Mouse (Mus musculus) frontal cortex, adult (tissue): ENCODE results near the gene Plbd2.
"Not testable (repeated sequence)": the region's sequence is repeated elsewhere in the genome, so short reads cannot be mapped to it uniquely, and the experiment has no call there.

Source experiments
- ATAC-seq: cut with Nextera tagmentation; 2 replicates; pipeline ENCODE4 v1.9.2; 2017; ENCODE audit warnings: mild to moderate bottlenecking, moderate library complexity, mixed read lengths; ENCODE audit not compliant: low TSS enrichment

Gene Plbd2

DNA sequence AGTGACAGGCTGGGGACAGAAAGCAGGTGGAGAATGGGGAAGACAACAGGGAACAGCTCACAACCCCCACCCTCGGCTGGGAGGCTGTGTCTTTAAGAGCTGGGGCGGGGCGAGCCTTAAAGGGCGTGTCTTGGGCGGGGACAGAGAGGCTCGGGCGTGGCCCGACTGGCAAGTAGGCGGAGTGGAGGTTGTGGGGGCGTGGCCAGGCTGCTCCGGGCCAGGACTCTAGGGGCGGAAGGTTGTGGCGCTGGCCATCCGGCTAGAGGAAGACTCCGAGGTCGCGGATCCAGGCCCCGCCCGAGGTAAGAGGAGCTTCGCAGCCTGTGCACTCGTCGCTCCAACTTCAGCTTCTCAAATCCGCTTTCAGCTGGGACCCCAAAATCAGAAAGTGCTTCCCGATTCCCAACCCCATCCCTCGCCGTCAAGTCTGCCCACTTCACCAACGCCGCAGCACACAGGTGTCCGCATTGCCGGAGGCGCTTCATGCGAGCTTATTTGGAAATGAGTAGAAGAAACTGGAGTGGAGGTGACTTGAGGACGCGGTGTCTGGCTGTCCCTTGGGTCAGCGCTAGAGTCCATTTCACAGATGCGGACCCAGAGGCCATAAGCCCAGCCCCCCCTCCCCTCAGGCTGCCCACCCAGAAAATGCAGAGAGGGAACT is 7.7 kb upstream of the Plbd2 start, which contains the start of gene Slc8b1:
Slc8b1 (plus strand) TSS at position 187 of the 661 bp plus-strand sequence.
- peak; percentile 85; the same call in 1 of the 2 replicates for ATAC-seq

DNA sequence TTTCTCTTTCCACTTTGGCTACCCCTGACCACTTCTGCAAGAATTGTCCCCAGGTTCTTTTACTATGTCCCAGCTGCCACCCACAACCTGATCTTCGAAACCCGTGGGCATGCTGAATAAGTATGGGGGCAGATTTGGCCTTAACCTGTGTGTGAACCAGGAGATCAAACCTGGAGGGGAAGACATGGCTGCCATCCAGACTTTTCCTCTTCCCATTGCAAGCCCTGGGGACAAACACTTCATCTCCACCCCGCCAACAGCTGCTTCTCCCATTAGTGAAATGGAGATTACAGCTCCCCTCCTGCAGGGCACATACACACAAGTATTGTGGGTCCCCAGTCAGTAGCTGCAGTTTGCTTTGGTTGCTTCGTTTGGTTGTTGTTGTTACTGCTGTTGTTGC is 3.9 kb upstream of the Plbd2 start:
- no peak for ATAC-seq

DNA sequence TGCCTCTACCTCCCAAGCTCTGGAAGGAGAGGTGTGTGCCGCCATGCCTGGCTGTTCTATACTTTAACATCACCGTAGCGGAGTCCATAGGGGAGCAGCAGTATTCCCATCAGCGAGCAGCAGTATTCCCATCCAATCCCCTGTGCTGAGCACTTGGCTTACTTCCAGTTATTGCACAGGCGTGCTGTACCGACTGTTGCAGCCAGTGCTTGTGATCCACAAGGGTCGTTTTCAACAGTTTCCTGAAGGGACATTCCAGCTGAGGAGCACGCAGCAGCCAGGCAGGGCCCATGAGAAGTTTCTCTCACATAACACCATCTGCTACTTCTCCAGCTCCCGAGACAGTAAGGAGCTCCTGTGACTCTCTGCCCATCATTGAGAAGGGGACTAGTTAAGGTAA is 3.1 kb upstream of the Plbd2 start:
- ATAC-seq: no peak

DNA sequence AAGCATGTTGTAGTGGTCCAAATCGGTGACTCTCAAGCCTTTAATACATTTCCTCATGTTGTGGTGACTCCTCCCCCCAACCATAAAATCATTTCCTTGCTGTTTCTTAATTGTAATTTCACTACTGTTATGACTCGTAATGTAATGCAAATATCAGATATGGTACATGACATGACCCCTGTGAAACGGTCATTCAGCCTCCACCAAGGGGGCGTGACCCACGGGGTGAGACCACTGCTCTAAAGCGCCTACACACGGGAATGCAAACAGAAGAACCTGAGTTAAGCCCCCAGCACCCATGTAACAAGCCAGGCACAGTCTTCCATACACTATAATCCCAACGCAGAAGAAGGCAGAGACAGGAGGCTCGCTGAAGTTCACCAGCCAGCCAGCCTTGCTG is 2.4 kb upstream of the Plbd2 start:
- ATAC-seq: no peak

DNA sequence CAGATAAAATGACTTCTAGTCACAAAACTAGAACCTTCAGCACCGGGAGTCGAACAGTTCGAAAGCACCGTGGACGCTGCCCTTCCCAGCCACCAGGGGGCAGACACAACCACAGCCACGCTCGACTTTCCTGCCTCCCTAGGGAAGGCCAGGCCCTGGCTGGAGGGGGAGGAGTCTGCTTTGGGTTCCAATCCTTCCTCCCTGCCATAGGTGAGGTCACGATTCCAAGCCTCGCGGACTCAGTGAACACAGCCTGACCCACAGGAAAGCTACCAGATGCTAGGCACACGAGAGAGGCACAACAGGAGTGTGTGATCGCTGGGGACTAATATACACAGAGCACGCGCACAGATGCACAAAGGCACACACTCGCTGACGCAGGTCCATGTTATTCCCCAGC is 1.9 kb upstream of the Plbd2 start:
- ATAC-seq: 0 out of 2 replicates have a peak, but pooled peaks have one; percentile 17

DNA sequence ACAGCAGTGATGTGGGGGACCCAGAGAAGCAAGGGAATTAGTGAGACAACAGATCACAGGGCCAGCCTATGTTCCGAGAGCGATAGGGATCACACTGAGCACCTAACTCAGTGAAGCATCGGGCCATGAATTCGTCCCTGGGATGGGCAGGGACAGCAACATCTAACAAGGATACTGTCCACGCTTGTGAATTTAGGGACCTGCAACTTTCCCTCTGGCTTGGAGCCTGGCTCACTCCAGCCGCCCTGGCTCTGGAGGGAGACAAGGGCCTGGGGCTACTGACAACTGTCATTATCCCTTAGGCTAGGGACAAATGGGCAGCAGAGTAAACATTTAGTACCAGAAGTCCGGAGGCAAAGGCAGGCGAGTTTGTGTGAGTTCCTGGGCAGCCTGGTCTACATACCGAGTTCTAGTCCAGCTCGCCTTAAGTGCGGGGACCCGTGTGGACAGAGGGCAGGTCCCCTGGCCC is 716 bp downstream of the Plbd2 start:
- ATAC-seq: peak; percentile 24; the same call in 1 of the 2 replicates

DNA sequence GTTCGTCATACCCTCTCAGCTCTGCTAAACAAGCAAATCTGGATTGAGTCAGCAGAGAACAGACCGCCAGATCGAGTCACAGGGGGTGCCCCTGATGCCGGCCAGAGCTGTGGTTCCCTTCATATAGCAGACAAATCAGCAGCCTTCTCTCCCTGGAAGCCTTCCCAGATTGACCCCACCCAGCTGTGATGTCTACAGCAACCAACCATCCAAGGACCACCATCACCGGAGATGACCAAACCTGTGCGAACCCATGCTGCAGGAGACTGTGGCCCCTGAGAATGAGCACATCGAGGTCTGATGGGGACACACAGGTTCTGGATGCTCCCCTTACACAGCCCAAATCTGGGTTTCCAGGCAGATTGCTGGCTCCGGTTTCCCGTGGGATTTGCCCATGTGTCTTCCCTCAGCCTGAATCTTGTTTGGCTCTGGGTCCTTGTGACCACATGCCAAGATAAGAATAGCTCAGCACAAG is 1.2 kb downstream of the Plbd2 start:
- ATAC-seq: peak; percentile 34; the same call in 1 of the 2 replicates

DNA sequence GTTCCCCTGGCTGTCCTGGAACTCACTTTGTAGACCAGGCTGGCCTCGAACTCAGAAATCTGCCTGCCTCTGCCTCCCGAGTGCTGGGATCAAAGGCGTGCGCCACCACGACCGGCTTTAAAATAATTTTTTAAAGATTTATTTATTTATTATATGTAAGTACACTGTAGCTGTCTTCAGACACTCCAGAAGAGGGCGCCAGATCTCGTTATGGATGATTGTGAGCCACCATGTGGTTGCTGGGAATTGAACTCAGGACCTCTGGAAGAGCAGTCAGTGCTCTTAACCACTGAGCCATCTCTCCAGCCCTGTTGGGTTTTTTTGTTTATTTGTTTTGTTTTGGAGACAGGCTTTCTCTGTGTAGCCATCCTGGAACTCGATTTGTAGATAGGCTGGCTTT is 2.8 kb downstream of the Plbd2 start:
- ATAC-seq: not testable (repeated sequence)

DNA sequence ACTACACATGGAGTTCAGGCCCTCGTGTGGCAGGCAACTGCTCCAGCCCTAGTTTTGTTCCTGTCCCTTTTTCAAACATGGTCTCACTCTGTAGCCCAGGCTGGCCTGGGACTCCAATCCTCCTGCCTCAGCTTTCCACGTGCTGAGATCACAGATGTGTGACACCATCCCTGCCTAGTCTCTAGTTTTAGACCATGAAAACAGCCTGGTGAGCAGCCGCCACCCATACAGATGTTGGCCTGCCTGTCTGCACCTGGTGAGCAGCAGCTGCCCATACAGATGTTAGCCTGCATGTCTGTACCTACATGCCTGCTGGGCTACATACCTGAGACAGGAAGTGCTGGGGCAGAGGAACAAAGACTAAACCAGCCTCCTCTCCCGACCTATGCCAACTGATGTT is 4.2 kb downstream of the Plbd2 start:
- no peak for ATAC-seq

DNA sequence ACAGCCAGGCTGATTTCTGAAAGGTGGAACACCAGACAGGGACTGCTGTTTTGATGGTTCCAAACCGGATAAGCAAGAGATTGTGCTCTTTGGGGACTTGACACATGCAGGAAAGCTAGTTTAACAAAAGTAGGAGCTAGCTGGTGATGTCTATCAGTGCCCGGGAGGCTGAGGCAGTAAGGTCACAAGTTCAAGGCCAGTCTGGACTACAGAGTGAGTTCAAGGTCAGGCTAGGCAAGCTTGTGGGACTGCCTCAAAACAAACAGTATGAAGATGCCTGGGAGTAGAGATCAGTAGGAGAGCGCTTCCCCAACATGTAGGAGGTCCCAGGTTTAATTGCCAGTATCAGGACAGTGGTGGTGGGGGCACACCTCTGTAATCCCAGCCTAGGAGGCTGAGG is 6.4 kb downstream of the Plbd2 start:
- ATAC-seq: no peak

DNA sequence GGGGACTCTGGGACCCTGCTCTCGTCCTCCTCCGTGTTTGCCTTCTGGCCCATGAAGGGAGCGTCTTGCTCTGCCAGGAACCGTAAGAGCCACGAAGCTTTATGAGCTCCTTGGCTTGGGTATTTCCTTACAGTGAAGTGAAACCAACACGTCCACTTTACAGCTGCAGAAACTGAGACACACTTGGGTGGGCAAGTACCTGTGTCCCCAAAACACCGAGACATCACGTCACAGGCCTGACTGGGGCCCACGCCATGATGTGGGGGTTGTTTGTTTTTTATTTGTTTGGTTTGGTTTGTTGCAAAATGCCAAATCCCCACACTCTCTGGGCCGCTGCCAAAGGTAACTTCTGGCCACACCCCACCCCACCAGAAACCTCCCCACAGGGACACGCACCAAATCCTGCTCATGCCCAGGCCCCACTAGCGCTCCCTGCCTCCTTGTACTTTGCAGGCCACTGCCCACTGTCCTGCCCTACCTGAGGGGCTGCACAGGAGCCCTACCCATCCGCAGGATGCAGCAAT is 7.7 kb downstream of the Plbd2 start:
- no peak for ATAC-seq

DNA sequence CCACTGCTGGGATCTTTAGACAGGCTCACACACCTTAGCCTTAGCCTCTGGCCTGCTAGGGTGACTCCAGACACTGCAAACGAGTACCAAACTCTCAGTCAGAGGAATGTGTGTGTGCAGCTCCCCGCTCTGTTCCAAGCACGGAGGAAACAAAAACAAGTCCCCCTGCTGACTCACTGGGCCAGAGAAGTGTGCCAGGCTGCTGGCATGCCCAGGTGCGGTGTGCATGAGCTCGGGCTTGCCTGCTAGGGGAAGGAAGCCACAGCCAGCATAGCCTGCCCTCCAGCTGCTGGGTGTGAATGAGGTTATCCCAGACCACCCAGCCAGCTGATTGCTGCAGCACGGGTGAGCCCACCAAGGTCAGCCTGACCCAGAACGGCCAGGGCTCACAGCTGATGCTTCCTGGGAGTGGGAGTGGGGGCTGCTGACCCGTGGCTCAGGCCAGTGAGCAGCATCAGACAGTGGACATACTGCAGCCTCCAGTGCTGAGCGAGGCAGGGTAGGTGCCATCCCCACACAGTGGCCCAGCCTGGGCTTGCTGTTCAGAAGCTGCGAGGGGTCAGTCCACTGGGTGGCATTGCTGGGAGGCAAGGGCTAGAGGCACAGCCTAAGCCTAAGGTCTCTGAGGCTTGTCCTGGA is 8.2 kb downstream of the Plbd2 start:
- peak; percentile 32 for ATAC-seq

DNA sequence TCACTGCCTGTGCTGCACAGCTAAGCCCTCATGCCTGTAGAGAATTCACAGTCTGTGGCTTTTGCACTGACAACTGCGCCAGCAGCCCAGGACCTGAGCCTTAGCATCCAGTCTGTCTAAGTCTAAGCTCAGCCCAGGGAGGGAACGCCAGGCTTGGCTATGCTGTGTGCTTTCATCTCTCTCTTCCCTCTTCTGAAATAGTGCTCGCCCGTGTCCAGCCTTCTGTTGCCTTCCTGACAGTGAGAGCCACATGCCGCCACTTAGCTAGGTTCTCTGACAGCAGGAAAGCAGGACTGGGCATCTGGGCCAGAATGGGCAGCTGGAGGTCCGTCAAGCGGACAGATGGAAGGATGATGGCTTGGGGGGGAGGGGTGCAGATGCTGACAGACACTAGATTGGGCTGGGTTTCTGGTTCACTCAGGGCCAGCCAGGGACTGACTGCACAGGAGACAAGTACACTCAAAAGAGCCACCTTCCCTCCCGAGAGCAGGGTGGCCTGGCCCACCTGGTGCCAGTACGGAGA is 9.5 kb downstream of the Plbd2 start:
- 0 out of 2 replicates have a peak, but pooled peaks have one; percentile 31 for ATAC-seq

DNA sequence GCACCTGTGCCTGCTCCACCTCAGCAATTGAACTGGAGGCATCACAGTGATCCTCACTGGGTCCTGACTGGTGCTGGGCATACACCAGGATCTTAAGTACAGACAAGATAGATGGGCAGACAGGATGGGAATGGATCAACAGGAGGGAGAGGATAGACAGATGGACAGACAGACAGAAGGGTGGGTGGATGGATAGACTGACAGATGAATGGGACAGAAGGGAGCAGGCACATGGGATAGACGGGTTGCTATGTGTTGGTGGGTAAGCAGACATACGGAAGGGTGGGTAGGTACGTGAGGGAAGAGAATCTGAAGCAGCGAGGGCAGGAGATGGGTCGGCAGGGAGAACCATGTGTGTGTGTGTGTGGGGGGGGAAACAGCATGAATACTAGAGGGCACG is 10.0 kb downstream of the Plbd2 start:
- no peak for ATAC-seq

DNA sequence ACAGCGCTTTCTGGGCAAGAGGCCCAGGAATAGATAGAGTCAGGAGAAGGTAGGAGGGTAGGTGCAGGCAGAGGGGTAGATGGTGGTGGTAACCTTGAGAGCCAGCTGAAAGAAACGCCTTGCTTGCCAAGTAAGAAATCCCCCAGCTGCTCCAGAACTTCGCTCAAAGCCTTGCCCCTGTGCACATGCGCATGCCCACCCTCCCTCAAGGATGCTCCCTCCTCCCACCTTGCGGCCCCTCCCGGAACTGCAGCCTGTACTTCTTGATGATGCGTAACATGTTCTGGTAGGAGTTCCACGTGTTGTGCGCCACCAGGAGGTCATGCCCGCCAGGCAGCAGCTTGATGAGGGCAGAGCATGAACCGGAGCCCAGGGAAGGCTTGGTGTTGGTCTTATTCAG is 11.0 kb downstream of the Plbd2 start:
- ATAC-seq: 0 out of 2 replicates have a peak, but pooled peaks have one; percentile 41

DNA sequence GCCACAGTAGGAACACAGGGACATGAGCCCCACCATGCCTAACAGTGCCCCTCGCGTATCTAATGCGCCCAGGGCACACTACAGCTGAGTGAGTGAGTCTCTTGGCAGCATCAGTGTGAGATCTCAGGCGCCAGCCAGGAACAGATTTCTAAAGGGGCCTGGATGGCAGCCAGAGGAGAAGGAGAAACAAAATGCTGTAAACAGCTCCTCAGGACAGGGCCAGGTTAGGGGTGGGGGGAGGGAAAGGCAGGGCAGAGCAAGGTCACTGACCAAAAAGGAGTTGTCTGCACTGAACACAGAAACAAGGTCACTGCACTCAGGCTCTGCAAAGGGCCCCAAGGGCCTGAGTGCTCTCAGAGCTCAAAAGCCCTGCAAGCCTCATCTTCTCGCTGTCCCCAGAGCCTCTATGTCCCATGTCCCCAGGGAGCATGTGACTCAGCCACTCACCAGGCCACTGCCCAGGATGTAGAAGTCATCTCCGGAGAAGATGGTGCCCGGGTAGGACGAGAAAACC is 12.7 kb downstream of the Plbd2 start:
- no peak for ATAC-seq

DNA sequence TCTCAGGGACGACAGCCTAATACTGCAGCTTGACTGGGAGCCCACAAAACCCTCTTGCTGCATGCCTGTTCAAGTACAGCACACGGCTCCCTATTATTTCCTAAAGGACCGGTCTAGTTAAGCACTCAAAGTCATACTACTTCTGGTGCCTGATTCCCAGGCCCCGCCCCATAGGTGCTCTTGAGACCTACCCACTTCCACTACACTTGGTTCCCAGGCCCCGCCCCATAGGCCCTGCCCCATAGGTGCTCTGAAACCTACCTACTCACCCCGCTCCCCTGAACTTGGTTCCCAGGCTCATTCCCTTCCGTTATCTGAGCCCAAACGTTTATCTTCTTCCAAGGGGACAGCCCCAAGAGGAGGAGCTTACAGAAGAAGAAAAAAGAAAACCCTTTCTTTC is 15.6 kb downstream of the Plbd2 start:
- no peak for ATAC-seq

DNA sequence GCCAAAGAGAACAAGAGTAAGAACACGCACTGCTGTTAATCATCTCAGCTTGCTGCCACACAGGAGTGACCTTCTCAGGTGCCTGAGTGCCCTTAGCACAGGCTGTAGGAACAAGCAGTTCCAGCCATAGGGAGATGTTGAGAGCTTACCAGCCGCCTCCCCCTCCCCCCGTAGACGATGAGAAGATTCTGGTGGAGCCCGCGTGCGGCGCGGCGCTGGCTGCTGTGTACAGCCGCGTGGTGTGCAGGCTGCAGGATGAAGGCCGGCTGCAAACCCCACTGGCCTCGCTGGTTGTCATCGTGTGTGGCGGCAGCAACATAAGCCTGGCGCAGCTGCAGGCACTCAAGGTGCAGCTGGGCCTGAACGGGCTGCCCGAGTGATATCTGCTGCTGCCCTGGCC is 20.0 kb downstream of the Plbd2 start:
- ATAC-seq: no peak

DNA sequence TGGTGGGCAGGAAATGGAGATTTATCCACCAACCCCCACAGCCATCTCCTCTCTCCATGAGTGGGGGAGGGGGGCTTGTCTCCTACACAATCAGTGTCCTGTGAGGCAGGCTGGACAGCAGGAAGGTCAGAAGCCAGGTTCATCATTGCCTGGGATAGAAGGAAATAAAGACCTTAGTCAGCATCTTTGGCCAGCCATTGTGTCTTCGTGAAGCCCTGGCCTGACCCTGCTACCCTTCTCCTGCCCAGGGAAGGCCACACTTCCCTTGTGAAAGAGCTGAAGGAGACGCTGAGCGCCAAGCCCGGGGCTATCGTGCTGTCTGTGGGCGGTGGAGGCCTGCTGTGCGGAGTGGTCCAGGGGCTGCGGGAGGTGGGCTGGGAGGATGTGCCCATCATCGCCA is 22.2 kb downstream of the Plbd2 start:
- ATAC-seq: no peak

DNA sequence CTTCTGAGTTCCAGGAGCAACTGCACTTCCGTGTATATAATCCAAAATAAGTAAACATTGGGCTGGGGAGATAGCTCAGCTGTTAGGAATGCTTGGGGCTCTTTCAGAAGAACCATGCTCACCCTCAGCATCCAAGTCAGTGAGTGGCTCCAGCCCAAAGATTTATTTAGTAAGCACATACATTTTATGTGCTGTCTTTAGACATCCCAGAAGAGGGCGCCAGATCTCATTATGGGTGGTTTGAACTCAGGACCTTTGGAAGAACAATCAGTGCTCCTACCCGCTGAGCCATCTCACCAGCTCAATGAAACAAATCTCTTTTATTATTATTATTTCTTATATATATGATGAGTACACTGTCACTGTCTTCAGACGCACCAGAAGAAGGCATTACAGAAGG is 23.9 kb downstream of the Plbd2 start:
- no peak for ATAC-seq

DNA sequence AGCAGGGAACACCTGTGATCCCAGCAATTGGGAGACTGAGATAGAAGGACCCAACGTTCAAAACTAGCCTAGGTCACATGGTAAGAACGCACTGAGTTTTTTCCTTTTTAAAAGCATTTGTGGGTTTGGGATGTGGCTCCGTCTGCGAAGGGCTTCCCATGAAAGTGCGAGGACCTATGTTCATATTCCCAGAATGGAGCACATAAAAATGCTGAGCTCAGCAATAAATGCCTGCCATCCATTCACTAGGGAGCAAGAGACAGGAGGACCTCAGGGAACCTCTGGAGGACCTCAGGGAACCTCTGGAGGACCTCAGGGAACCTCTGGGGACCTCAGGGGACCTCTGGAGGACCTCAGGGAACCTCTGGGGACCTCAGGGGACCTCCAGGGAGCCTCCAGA is 25.4 kb downstream of the Plbd2 start:
- no peak for ATAC-seq

DNA sequence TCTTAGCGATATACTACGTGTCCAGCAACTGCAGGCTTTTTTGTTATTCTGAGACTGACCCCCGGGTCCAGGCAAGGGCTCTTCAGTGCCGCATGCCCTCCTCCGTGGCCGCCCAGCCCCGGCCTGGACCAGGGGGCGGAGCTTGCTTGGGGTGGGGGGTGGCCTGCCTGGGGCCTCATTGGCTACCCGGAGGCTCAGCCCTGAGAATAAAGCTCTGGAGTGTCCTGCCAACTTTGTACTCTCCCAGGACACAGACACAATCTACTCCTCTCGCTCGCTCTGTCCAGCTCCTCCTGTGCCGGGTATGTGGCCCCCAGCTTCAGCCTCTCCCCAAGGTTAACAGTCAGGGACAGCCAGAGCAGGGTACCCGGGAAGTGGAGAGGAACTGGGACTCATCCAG is 27.1 kb downstream of the Plbd2 start, which contains the start of gene Sds:
Sds (plus strand) TSS at position 231 of the 400 bp plus-strand sequence.
- no peak for ATAC-seq
